Mouse (Mus musculus) G1E (cell line): ENCODE data around the gene Adgrl3.

Source experiments
- CTCF ChIP-seq: IDR thresholded peaks from 2 replicates; pipeline ENCODE4 v1.5.1; 2012; ENCODE audit warnings: low read depth, low read length, inconsistent platforms, mixed read lengths
- GATA1 ChIP-seq: IDR thresholded peaks from 2 replicates; pipeline ENCODE4 v1.6.1; 2012; ENCODE audit warnings: borderline replicate concordance, low read length, inconsistent platforms, mixed read lengths
- POLR2AphosphoS5 ChIP-seq: IDR thresholded peaks from 2 replicates; pipeline ENCODE4 v1.6.1; 2012; ENCODE audit warnings: low read depth, low read length, inconsistent platforms; ENCODE audit not compliant: insufficient replicate concordance

DNA sequence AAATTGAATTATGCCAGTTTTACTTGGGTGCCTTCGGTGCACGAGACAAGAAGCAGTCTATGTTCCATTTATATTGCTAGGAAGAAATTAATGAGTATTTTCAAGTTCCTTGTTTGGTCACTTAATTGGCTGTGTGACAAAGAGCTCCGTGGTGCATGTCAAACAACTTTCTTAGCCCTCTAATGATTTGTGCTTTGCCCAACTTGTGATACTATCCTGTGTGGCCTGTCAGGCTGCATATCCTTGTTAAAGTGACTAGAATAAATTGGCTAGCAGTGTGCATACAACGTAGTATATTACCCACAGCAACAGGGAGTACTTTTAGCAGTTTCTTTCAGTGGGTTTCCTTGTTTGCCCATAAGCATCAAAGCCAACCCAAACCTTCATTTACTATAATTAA lies 651.1 kb downstream of the Adgrl3 start:
- TF ChIP-seq CTCF = no peak
- TF ChIP-seq POLR2AphosphoS5 = no peak
- TF ChIP-seq GATA1 = no peak
